Mouse (Mus musculus) frontal cortex, adult 2 months (tissue): Measurements from ENCODE around the gene 2010111I01Rik. TPM values are rescaled to one million over a fixed set of nuclear protein-coding genes. Genes with fewer than 3 reads are reported as not detected.
"Not testable (repeated sequence)": the region's sequence is repeated elsewhere in the genome, so short reads cannot be mapped to it uniquely, and the experiment has no call there.

Source experiments
- DNase-seq, 2 experiments: peaks; one replicate each; pipeline ENCODE4 v3.0.0; 2022; ENCODE audit warnings: low spot score in 1 of 2; ENCODE audit errors: extremely low spot score in 1 of 2
- polyA plus RNA-seq: library from polyadenylated mRNA; depleted of rRNA; stranded (reverse); fragments of >200 nt; gene quantifications from 2 replicates; pipeline ENCODE4 v1.2.3, GENCODE M21; 2012

2010111I01Rik gene
- polyA plus RNA-seq, 1 experiment: 95.5 TPM

DNA sequence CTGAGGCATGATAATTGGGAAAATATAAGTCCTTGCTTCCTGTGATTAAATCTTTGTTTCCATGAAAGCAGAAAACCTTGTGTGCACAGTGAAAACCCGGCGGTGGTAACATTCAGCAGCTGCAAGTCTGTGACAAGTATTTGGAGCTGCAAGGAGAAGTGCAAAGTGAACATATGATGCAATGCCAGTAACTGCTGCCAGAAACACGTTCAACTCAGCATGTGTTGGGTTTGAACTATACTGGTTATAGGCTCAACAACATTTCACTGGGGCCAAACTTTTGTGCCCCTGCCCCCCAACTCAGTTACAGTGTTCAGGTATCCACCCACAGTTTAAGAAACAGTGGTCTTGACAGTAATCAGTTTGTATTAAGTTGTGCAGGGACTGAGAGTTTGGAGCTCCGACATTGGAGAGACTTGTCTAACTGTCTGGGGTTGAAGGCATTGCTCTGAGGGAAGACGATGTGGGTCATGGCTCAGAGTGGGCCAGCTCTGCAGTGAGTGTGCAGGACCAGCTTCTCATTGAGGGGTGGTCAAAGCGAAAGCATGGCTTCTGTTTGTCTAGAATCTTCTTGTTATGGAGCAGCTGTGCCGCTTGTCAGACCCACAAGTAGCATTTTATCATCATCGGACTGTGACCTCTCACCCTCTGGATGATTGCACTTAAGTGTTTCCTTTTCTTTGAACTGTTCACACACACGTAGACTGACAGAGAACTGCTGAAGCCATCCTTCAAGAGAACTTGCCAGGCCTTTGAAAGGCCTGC, 109.4 kb downstream of the 2010111I01Rik start:
- peak in 1 of 2 experiments; percentile 50 for DNase-seq

DNA sequence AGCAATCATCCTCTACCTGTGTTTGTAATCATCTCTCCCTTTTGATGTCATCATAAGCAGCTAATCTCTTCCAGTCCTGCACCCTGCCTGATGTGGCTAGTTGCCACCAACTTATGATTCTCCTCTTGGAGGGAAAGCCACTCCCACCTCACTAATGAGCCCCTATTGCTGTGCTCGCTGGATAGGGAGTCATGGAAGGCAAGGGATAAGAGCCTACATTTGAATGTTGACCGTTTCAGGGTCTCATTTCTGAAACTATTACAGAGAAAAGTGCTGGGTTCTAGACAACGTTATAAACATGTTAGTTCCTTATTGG, 109.9 kb downstream of the 2010111I01Rik start:
- no peak for DNase-seq

DNA sequence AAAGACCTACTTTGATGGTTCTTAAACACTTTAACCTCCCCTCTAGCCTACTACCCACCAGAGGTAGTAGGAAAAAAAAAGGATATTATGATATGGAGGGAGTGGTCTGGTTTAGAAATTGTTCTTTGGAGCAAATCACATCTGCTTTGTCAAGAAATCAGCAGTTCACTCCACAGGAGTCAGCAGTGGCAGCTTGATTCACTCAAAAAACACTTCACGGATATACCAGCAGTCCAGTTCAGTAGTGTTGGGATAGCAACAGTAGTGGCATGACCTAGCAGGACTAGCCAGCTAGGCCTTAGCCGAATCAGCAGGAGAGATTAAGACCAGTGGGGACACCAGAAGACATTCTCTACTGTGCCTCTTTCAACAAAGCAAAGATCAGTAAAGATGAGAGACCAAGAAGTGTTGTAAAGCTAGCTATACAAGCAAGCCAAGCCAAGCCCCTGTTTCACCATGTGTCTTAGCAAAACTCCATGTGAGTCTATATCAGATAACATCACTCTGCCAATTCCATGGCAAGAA, 110.7 kb downstream of the 2010111I01Rik start:
- no peak for DNase-seq

DNA sequence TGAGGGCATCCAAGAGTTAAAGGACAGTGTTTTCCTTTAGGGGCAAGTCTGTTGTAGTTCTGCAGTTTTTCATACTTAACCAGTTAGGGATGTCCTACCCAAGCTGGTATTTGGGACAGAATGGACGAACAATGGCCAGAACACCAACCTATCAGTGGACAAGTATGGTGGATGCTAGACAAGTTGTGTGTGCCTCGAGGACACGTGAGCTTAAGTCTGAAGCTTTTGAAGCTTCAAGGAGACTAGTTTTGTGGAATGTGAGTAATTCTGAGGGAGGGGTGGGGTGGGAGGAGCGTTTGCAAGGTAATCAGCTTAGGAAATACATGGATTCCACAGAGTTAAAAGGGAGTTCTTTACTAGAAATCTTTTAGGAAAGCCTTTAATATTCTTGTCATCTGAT, 115.5 kb downstream of the 2010111I01Rik start:
- no peak for DNase-seq

- DNase-seq: no peak
These were observed 116.1 kb downstream of the 2010111I01Rik start for GRCm38 (mm10) chr13:63080823-63081222.

- DNase-seq: no peak
These were observed 118.0 kb downstream of the 2010111I01Rik start for GRCm38 (mm10) chr13:63082555-63083136.

- DNase-seq: not testable (repeated sequence)
These were observed 118.4 kb downstream of the 2010111I01Rik start for GRCm38 (mm10) chr13:63083139-63083538.

DNA sequence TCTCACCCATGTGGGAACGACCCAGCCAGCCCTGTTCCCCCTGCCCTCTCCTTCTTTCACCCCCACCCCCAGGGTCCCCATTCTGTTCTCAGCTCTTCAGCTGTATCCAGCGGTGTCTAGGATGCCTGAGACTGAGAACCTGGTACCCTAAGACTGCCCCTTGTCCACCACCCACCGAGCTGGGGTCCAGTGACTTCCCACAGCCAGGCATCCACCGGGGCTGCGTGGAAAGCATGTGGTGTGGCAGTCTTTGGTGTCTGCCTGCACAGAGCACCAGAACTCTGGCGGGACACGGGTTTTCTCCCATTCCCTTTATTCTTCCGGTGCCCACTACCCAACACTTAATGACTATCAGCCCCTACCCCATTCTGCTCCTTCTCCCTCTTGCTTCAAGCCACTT, 119.0 kb downstream of the 2010111I01Rik start:
- DNase-seq: no peak

- DNase-seq: no peak
These were observed 123.4 kb downstream of the 2010111I01Rik start for GRCm38 (mm10) chr13:63087865-63088683.

GRCm38 (mm10) chr13:63089513-63089912, 124.8 kb downstream of the 2010111I01Rik start:
- no peak for DNase-seq

- DNase-seq: no peak
These were observed 126.6 kb downstream of the 2010111I01Rik start for GRCm38 (mm10) chr13:63091246-63091645.

GRCm38 (mm10) chr13:63092299-63092698, 127.6 kb downstream of the 2010111I01Rik start:
- DNase-seq: no peak

- no peak for DNase-seq
These were observed 128.2 kb downstream of the 2010111I01Rik start for GRCm38 (mm10) chr13:63092874-63093273.

DNA sequence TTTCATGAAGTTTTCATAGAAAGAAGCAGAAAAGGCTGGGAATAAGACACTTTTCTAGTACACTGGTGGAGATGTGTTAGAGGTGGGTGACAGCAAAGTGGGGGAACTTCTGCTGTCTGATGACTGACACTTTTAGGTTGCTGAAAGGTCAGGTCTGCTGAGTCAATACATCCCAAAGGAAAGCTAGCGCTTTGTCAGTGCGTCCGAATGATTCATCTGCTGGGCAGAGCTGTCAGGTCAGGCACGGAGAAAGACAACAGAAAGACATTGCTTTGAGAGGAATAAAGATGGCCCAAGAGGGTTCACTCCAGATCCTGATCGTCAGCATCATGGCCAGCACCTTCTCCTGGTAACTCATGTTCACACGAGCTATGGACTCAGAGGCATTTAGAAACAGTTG, 128.9 kb downstream of the 2010111I01Rik start:
- no peak for DNase-seq

DNA sequence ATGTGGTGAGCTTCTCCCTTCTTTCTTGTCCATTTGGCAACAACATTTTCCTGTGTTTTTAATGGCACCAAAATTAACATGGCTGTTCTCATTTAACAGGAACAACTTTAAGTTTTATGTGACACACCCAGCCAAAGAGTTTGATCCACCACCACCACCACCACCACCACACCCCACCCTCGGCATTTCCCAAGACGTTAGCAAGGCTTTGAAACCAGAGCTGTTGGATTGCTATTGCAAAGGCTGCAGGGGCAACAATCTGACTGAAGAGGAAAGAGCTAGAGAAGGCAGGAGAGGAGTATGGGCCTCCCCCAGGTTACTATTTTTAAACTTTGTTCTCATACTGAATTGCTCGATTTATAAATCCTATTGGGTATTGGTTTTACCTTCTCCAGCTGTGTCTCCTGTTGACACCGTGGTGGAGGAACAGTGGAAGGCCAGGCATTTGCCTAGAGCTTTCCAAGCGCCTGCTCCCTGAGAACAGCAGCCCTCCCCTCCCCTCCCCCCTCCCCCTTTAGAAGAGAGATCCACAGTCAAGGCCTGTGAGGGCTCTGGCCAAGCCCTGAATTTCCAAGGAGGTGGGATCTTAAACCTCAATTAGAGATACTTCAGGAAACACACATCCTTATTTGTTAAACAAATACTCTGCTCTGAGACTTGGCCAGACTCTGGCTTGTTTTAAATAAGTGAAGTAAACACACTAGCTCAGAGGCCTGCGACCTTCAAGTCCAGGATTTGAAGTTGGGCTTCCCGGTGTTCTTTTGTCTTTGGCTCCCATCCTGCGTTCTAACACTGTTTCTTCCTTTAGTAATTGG, 129.8 kb downstream of the 2010111I01Rik start:
- DNase-seq: no peak

GRCm38 (mm10) chr13:63096764-63097163, 132.1 kb downstream of the 2010111I01Rik start:
- no peak for DNase-seq

GRCm38 (mm10) chr13:63097440-63097930, 132.8 kb downstream of the 2010111I01Rik start:
- DNase-seq: no peak

DNA sequence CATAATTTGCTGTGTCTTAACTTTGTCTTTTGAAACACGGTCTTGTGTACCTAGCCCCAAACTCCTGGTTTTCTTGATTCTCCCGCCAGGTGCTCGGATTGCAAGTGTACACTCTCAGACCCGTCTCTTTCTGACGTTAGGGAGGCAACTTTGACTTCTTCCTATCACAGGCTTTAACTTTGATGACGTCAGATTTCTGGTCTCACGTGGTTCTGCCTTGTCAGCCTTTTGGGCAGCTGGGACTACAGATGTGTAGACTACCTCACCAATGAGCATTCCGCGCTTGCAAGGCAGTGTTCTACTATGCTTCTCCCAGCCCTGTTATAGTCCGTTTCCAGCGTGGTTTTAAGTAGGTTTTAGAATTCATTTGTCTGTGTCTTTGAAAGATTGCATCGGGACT, 137.1 kb downstream of the 2010111I01Rik start:
- DNase-seq: no peak

GRCm38 (mm10) chr13:63102848-63103585, 138.3 kb downstream of the 2010111I01Rik start:
- DNase-seq: no peak

GRCm38 (mm10) chr13:63106574-63106973, 141.9 kb downstream of the 2010111I01Rik start:
- no peak for DNase-seq
